Mouse (Mus musculus): ENCODE measurements around the gene Cd82. TPM values are rescaled to one million over a fixed set of nuclear protein-coding genes. Genes with fewer than 3 reads are reported as not detected.
A peak's percentile ranks its signal among the peaks of the same experiment; 100 is the strongest.

The Cd82 gene
- polyA plus RNA-seq, 1 experiment from 2014 or later = 45.3 TPM

- no peak for ATAC-seq (ENCODE audit: insufficient number of reproducible peaks, insufficient read depth, low FRiP score, low read depth)
- Histone ChIP-seq H3K9ac (replicated peaks; ENCODE audit: low read depth, low read length) (no peak overlapping the region), H3K27ac (ENCODE audit: low read length) (no peak overlapping the region), H3K27me3 (ENCODE audit: control insufficient read depth, insufficient read depth, low read length) (no peaks in the 10 kb centered on the region), H3K36me3 (ENCODE audit: control insufficient read depth, insufficient read depth, low read length) (no peaks in the 10 kb centered on the region), H3K4me1 (ENCODE audit: control insufficient read depth, insufficient read depth, low read length) (0 out of 2 replicates have a peak, but pooled peaks cover 4% of the 10 kb centered on the region), H3K9me3 (ENCODE audit: control insufficient read depth, low read depth, low read length) (no peaks in the 10 kb centered on the region), H3K4me2 (replicated peaks; ENCODE audit: low read depth, low read length) (no peak overlapping the region), H3K4me3 (ENCODE audit: low read depth, low read length) (no peak overlapping the region)
- 97% methylated on average over 9 of the region's 9 CpGs for WGBS
These were observed 38.5 kb downstream of the Cd82 start for GRCm38 (mm10) chr2:93424307-93424984.

GRCm38 (mm10) chr2:93421320-93421719 lies 41.6 kb downstream of the Cd82 start:
- Histone ChIP-seq H3K4me2 (replicated peaks; ENCODE audit: low read depth, low read length) (no peak overlapping the region), H3K27me3 (ENCODE audit: control insufficient read depth, insufficient read depth, low read length) (no peaks in the 10 kb centered on the region), H3K9ac (replicated peaks; ENCODE audit: low read depth, low read length) (no peak overlapping the region), H3K27ac (ENCODE audit: low read length) (no peak overlapping the region), H3K4me3 (ENCODE audit: low read depth, low read length) (no peak overlapping the region), H3K4me1 (ENCODE audit: control insufficient read depth, insufficient read depth, low read length) (0 out of 2 replicates have a peak, but pooled peaks cover 4% of the 10 kb centered on the region), H3K9me3 (ENCODE audit: control insufficient read depth, low read depth, low read length) (no peaks in the 10 kb centered on the region), H3K36me3 (ENCODE audit: control insufficient read depth, insufficient read depth, low read length) (no peaks in the 10 kb centered on the region)
- WGBS = 23% methylated on average over 7 of the region's 7 CpGs
- ATAC-seq (ENCODE audit: insufficient number of reproducible peaks, insufficient read depth, low FRiP score, low read depth) = 0 out of 2 replicates have a peak, but pooled peaks have one; percentile 21

GRCm38 (mm10) chr2:93419971-93420370 lies 43.0 kb downstream of the Cd82 start:
- H3K4me1 ChIP-seq (ENCODE audit: control insufficient read depth, insufficient read depth, low read length) = no peaks in the 10 kb centered on the region
- WGBS = 81% methylated on average over 12 of the region's 12 CpGs

DNA sequence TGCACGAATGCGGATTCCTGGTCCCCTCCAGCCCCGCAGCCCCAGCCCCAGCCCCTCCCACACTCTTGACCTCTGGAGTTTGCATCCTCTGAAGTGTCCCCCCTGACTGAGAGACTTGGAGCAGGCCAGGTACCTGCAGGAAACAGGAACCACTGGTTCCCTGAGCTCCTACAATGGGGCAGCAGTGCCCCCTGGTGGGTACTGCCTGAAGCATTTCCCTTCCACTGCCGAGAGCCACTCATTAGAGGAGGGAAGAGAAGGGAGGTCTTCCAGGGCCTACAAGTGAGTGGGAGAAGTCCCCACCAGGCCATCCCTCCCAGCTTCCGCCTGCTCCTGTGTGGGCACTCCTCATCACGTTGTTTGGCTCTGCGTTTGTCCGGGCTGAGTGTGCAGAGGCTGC lies 44.5 kb downstream of the Cd82 start:
- H3K4me2 ChIP-seq (replicated peaks; ENCODE audit: low read depth, low read length) = no peak overlapping the region
- ATAC-seq (ENCODE audit: insufficient number of reproducible peaks, insufficient read depth, low FRiP score, low read depth) = peak; percentile 47; the same call in 1 of the 2 replicates
- H3K36me3 ChIP-seq (ENCODE audit: control insufficient read depth, insufficient read depth, low read length) = no peaks in the 10 kb centered on the region
- no peak overlapping the region for H3K9ac ChIP-seq (replicated peaks; ENCODE audit: low read depth, low read length)
- H3K4me3 ChIP-seq (ENCODE audit: low read depth, low read length) = no peak overlapping the region
- H3K27me3 ChIP-seq (ENCODE audit: control insufficient read depth, insufficient read depth, low read length) = no peaks in the 10 kb centered on the region
- H3K9me3 ChIP-seq (ENCODE audit: control insufficient read depth, low read depth, low read length) = no peaks in the 10 kb centered on the region
- H3K4me1 ChIP-seq (ENCODE audit: control insufficient read depth, insufficient read depth, low read length) = no peaks in the 10 kb centered on the region
- no peak overlapping the region for H3K27ac ChIP-seq (ENCODE audit: low read length)
- 15% methylated on average over 8 of the region's 8 CpGs for WGBS

More at GRCm38 (mm10) chr2:93419971-93420370, 43.0 kb downstream of the Cd82 start:
- ATAC-seq (ENCODE audit: insufficient number of reproducible peaks, insufficient read depth, low FRiP score, low read depth) = 0 out of 2 replicates have a peak, but pooled peaks have one; percentile 8
- H3K9ac ChIP-seq (replicated peaks; ENCODE audit: low read depth, low read length) = no peak overlapping the region
- H3K9me3 ChIP-seq (ENCODE audit: control insufficient read depth, low read depth, low read length) = no peaks in the 10 kb centered on the region
- no peaks in the 10 kb centered on the region for H3K36me3 ChIP-seq (ENCODE audit: control insufficient read depth, insufficient read depth, low read length)
- no peaks in the 10 kb centered on the region for H3K27me3 ChIP-seq (ENCODE audit: control insufficient read depth, insufficient read depth, low read length)
- H3K4me2 ChIP-seq (replicated peaks; ENCODE audit: low read depth, low read length) = no peak overlapping the region
- H3K4me3 ChIP-seq (ENCODE audit: low read depth, low read length) = no peak overlapping the region
- no peak overlapping the region for H3K27ac ChIP-seq (ENCODE audit: low read length)

DNA sequence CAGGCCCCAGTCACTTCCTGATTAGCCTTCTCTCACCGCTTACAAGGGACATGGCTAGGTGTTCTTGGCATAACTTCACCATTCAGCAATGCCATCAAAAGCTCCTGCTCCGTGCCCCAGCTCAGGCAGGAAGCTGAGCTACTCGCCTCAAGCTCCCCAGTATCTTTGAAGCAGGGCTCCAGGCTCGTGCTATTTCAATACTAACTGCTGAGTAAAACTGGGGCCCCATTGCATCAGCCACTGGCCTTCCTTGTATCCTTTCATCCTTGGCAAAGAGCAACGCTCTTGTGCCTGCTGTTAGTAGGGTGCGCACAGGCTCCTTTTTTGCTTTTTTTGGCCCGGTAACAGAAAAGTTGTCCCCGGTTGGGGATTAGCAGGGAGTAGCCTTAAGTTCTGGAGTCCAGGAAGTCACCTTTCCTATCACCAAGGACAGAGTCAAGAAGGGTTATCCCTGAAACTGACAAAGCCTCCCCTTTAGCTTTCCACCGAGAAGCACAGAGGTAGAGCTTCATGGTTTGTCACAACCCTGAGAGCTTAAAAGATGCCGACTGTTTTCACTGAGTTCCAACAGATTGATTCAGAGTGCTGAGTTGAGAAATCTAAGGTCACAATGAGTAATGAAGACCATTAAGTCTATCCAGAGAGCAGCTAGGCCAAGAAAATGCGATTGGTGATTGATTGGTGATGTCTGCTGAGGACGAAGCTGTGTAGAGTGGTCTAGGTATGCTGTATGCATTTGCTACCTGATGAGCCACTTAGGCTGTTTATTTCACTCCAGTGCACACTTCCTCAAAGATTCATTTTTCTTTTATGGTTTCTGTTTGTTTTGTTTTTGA lies 45.8 kb downstream of the Cd82 start:
- Histone ChIP-seq H3K27me3 (ENCODE audit: control insufficient read depth, insufficient read depth, low read length) (no peaks in the 10 kb centered on the region), H3K36me3 (ENCODE audit: control insufficient read depth, insufficient read depth, low read length) (no peaks in the 10 kb centered on the region), H3K9me3 (ENCODE audit: control insufficient read depth, low read depth, low read length) (no peaks in the 10 kb centered on the region), H3K4me3 (ENCODE audit: low read depth, low read length) (no peak overlapping the region), H3K4me2 (replicated peaks; ENCODE audit: low read depth, low read length) (no peak overlapping the region), H3K27ac (ENCODE audit: low read length) (no peak overlapping the region), H3K4me1 (ENCODE audit: control insufficient read depth, insufficient read depth, low read length) (no peaks in the 10 kb centered on the region), H3K9ac (replicated peaks; ENCODE audit: low read depth, low read length) (no peak overlapping the region)
- 83% methylated on average over 12 of the region's 12 CpGs for WGBS
- no peak for ATAC-seq (ENCODE audit: insufficient number of reproducible peaks, insufficient read depth, low FRiP score, low read depth)

- WGBS = 41% methylated on average over 5 of the region's 5 CpGs
- Histone ChIP-seq H3K9me3 (ENCODE audit: control insufficient read depth, low read depth, low read length) (no peaks in the 10 kb centered on the region), H3K4me2 (replicated peaks; ENCODE audit: low read depth, low read length) (no peak overlapping the region), H3K27me3 (ENCODE audit: control insufficient read depth, insufficient read depth, low read length) (no peaks in the 10 kb centered on the region), H3K4me3 (ENCODE audit: low read depth, low read length) (no peak overlapping the region), H3K27ac (ENCODE audit: low read length) (no peak overlapping the region), H3K9ac (replicated peaks; ENCODE audit: low read depth, low read length) (no peak overlapping the region), H3K4me1 (ENCODE audit: control insufficient read depth, insufficient read depth, low read length) (no peaks in the 10 kb centered on the region), H3K36me3 (ENCODE audit: control insufficient read depth, insufficient read depth, low read length) (no peaks in the 10 kb centered on the region)
- ATAC-seq (ENCODE audit: insufficient number of reproducible peaks, insufficient read depth, low FRiP score, low read depth) = no peak
These were observed 47.7 kb downstream of the Cd82 start for GRCm38 (mm10) chr2:93415281-93415680.

GRCm38 (mm10) chr2:93414163-93414562 lies 48.8 kb downstream of the Cd82 start:
- no peaks in the 10 kb centered on the region for H3K27me3 ChIP-seq (ENCODE audit: control insufficient read depth, insufficient read depth, low read length)
- WGBS = 86% methylated on average over 9 of the region's 9 CpGs
- ATAC-seq (ENCODE audit: insufficient number of reproducible peaks, insufficient read depth, low FRiP score, low read depth) = no peak

DNA sequence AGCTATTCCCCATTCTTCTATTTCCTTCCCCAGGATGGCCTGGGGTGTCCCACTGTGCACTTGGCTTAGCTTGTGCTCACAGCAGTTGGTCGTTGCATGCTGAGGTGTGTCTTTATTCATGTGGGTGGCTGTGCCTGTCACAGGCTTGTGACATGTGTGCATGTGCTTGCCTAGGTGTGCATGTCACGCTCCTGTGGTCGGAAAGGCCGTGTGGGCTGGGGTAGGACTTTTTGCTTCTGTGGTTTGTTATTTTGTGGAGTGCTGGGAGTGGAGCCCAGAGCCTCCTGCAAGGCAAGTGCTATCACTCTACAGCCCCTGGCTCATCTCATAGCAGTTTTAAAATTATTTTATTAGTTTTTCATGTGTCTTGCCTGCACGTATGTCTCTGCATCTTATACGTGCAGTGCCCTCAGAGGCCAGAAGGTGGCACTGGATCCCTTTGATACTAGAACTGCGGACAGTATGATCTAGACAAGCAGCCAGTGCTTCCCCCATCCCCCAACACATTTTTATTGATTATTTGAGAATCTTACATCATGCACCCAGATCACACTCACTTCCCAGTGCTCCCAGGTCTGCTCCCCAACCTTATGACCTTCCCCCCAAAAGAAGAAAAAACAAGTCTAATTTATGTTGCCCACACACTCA lies 49.4 kb downstream of the Cd82 start:
- Histone ChIP-seq H3K9me3 (ENCODE audit: control insufficient read depth, low read depth, low read length) (no peaks in the 10 kb centered on the region), H3K27ac (ENCODE audit: low read length) (no peak overlapping the region), H3K9ac (replicated peaks; ENCODE audit: low read depth, low read length) (no peak overlapping the region), H3K4me2 (replicated peaks; ENCODE audit: low read depth, low read length) (no peak overlapping the region), H3K27me3 (ENCODE audit: control insufficient read depth, insufficient read depth, low read length) (no peaks in the 10 kb centered on the region), H3K4me3 (ENCODE audit: low read depth, low read length) (no peak overlapping the region), H3K36me3 (ENCODE audit: control insufficient read depth, insufficient read depth, low read length) (no peaks in the 10 kb centered on the region), H3K4me1 (ENCODE audit: control insufficient read depth, insufficient read depth, low read length) (no peaks in the 10 kb centered on the region)
- no peak for ATAC-seq (ENCODE audit: insufficient number of reproducible peaks, insufficient read depth, low FRiP score, low read depth)
- WGBS = 50% methylated on average over 7 of the region's 7 CpGs

More at GRCm38 (mm10) chr2:93414163-93414562, 48.8 kb downstream of the Cd82 start:
- H3K9ac ChIP-seq (replicated peaks; ENCODE audit: low read depth, low read length) = no peak overlapping the region
- H3K4me1 ChIP-seq (ENCODE audit: control insufficient read depth, insufficient read depth, low read length) = no peaks in the 10 kb centered on the region
- H3K4me3 ChIP-seq (ENCODE audit: low read depth, low read length) = no peak overlapping the region
- H3K9me3 ChIP-seq (ENCODE audit: control insufficient read depth, low read depth, low read length) = no peaks in the 10 kb centered on the region
- no peak overlapping the region for H3K27ac ChIP-seq (ENCODE audit: low read length)
- no peak overlapping the region for H3K4me2 ChIP-seq (replicated peaks; ENCODE audit: low read depth, low read length)
- no peaks in the 10 kb centered on the region for H3K36me3 ChIP-seq (ENCODE audit: control insufficient read depth, insufficient read depth, low read length)
